Mouse (Mus musculus): ENCODE measurements around the gene Reg4. TPM values are rescaled to one million over a fixed set of nuclear protein-coding genes. Genes with fewer than 3 reads are reported as not detected.

Gene Reg4
- not detected for polyA plus RNA-seq (2017; shearing (Covaris generic))

GRCm38 (mm10) chr3:98221856-98222255, at the start of gene Reg4:
Gene Reg4, plus strand, starts transcription at chr3:98222156.

GRCm38 (mm10) chr3:98280204-98280932, 58.4 kb downstream of the Reg4 start, which contains the start of gene Hmgcs2:
Gene Hmgcs2, plus strand, starts transcription at chr3:98280435.

Other genes with a start within 250 kb of the Reg4 start
- gene Notch2, start 208.6 kb upstream of the Reg4 start, polyA plus RNA-seq (2017; shearing (Covaris generic)): 42.3 TPM
- gene Adam30, start 61.5 kb upstream of the Reg4 start, polyA plus RNA-seq (2017; shearing (Covaris generic)): not detected
- gene Hmgcs2, start 58.3 kb downstream of the Reg4 start, polyA plus RNA-seq (2017; shearing (Covaris generic)): not detected
- 160 TPM for gene Phgdh, start 117.8 kb downstream of the Reg4 start, polyA plus RNA-seq (2017; shearing (Covaris generic))
- 0.05 TPM for gene Zfp697, start 160.3 kb downstream of the Reg4 start, polyA plus RNA-seq (2017; shearing (Covaris generic))
- not detected for gene Gm4450, start 235.0 kb downstream of the Reg4 start, polyA plus RNA-seq (2017; shearing (Covaris generic))